Mouse (Mus musculus): ENCODE data around the gene Gm49510. TPM values are rescaled to one million over a fixed set of nuclear protein-coding genes. Genes with fewer than 3 reads are reported as not detected.

Gene Gm49510
- polyA plus RNA-seq, 1 experiment from 2014 or later = 1.0 TPM

DNA sequence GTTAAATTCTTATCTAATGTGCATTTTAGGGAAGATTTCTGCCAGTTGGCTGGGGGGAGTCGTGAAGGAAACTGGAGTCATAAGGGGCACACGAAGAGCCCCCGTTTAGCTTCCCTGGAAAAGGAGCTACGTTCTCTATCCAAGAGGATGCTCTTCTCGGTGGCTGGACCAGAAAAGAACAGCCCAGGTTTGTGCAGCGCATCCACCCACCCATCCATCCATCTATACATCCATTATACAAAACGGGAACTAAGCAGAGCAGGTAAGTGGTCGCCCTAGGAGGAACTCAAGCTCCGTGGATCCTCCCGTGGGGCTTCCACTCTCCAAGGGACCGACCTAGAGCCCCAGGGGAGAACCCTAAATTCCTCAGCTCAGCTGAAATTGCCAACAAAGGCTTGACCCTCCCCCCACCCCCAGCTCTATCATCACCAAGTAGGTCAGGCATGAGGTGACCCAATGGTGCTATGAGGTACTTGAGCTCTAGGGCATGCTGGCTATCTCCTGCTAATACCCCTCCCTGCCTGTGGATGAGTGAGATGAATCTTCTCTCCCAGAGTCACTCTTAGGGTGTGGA, 48.8 kb downstream of the Gm49510 start:
- DNase-seq (ENCODE audit: low spot score) (peak; percentile 42), ATAC-seq (ENCODE audit: insufficient number of reproducible peaks, low FRiP score, low TSS enrichment, low read depth) (no peak; the same call in 1 of the 2 replicates)
- H3K27me3 ChIP-seq (ENCODE audit: control insufficient read depth, insufficient read depth, low read length) = no peaks in the 10 kb centered on the region
- peak overlapping the region; percentile 72 for H3K4me2 ChIP-seq (ENCODE audit: low read depth, severe bottlenecking)
- H3K4me1 ChIP-seq (ENCODE audit: control insufficient read depth, insufficient read depth, low read length) = peaks cover 7% of the 10 kb centered on the region
- 5% methylated on average over 11 of the region's 11 CpGs for WGBS
- H3K27ac ChIP-seq (replicated peaks; ENCODE audit: low read depth, low read length) = peak overlapping the region; percentile 53; the same call in 1 of the 2 replicates
- H3K4me3 ChIP-seq (ENCODE audit: low read depth, low read length) = peak overlapping the region; percentile 39
- H3K9me3 ChIP-seq (ENCODE audit: control insufficient read depth, low read length) = no peaks in the 10 kb centered on the region
- 0 out of 2 replicates have a peak, but pooled peaks cover under 1% of the 10 kb centered on the region for H3K36me3 ChIP-seq (ENCODE audit: control insufficient read depth, insufficient read depth, low read length)
- peak overlapping the region; percentile 65 for H3K9ac ChIP-seq (ENCODE audit: low read length)

- H3K36me3 ChIP-seq (ENCODE audit: control insufficient read depth, insufficient read depth, low read length) = peaks cover 4% of the 10 kb centered on the region; the same call in 1 of the 2 replicates
- H3K27ac ChIP-seq (replicated peaks; ENCODE audit: low read depth, low read length) = no peak overlapping the region
- ATAC-seq (ENCODE audit: insufficient number of reproducible peaks, low FRiP score, low TSS enrichment, low read depth) (no peak), DNase-seq (ENCODE audit: low spot score) (no peak)
- H3K4me1 ChIP-seq (ENCODE audit: control insufficient read depth, insufficient read depth, low read length) = peaks cover 7% of the 10 kb centered on the region
- WGBS = 94% methylated on average over 3 of the region's 3 CpGs
- H3K27me3 ChIP-seq (ENCODE audit: control insufficient read depth, insufficient read depth, low read length) = no peaks in the 10 kb centered on the region
- no peaks in the 10 kb centered on the region for H3K9me3 ChIP-seq (ENCODE audit: control insufficient read depth, low read length)
- H3K4me2 ChIP-seq (ENCODE audit: low read depth, severe bottlenecking) = peak overlapping the region; percentile 72
- H3K9ac ChIP-seq (ENCODE audit: low read length) = no peak overlapping the region
- no peak overlapping the region for H3K4me3 ChIP-seq (ENCODE audit: low read depth, low read length)
Observed at GRCm38 (mm10) chr15:78948883-78949282, 49.4 kb downstream of the Gm49510 start.

GRCm38 (mm10) chr15:78955663-78956062, 56.2 kb downstream of the Gm49510 start:
- H3K4me1 ChIP-seq (ENCODE audit: control insufficient read depth, insufficient read depth, low read length) = peaks cover 5% of the 10 kb centered on the region; the same call in 1 of the 2 replicates
- ATAC-seq (ENCODE audit: insufficient number of reproducible peaks, low FRiP score, low TSS enrichment, low read depth) (no peak), DNase-seq (ENCODE audit: low spot score) (no peak)
- H3K36me3 ChIP-seq (ENCODE audit: control insufficient read depth, insufficient read depth, low read length) = peaks cover 7% of the 10 kb centered on the region
- no peak overlapping the region for H3K27ac ChIP-seq (replicated peaks; ENCODE audit: low read depth, low read length)
- no peak overlapping the region for H3K4me2 ChIP-seq (ENCODE audit: low read depth, severe bottlenecking)
- no peak overlapping the region for H3K4me3 ChIP-seq (ENCODE audit: low read depth, low read length)
- H3K27me3 ChIP-seq (ENCODE audit: control insufficient read depth, insufficient read depth, low read length) = no peaks in the 10 kb centered on the region
- H3K9me3 ChIP-seq (ENCODE audit: control insufficient read depth, low read length) = no peaks in the 10 kb centered on the region
- no peak overlapping the region for H3K9ac ChIP-seq (ENCODE audit: low read length)
- 72% methylated on average over 3 of the region's 3 CpGs for WGBS

DNA sequence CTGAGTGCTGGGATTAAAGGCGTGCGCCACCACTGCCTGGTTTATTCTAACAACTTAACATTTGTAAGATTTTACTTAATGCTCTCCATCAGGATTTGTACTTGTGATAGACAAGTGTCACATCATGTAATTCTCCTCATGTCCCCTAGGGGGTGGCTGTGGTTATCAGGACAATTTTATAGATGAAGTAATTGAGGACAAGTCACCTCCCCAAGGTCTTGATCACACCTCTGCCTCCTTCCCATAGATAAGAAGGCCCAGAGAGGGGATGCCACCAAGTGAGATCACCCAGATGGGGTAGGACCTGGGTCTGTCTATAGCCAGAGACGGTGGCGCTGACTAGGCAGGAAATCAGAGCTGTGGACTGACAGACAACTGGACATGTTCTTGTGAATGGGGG, 56.9 kb downstream of the Gm49510 start:
- no peak overlapping the region for H3K4me3 ChIP-seq (ENCODE audit: low read depth, low read length)
- H3K27me3 ChIP-seq (ENCODE audit: control insufficient read depth, insufficient read depth, low read length) = no peaks in the 10 kb centered on the region
- 62% methylated on average over 4 of the region's 4 CpGs for WGBS
- no peak overlapping the region for H3K4me2 ChIP-seq (ENCODE audit: low read depth, severe bottlenecking)
- DNase-seq (ENCODE audit: low spot score) (no peak), ATAC-seq (ENCODE audit: insufficient number of reproducible peaks, low FRiP score, low TSS enrichment, low read depth) (no peak)
- H3K9me3 ChIP-seq (ENCODE audit: control insufficient read depth, low read length) = no peaks in the 10 kb centered on the region
- H3K27ac ChIP-seq (replicated peaks; ENCODE audit: low read depth, low read length) = no peak overlapping the region
- H3K36me3 ChIP-seq (ENCODE audit: control insufficient read depth, insufficient read depth, low read length) = peaks cover 7% of the 10 kb centered on the region
- peaks cover 5% of the 10 kb centered on the region; the same call in 1 of the 2 replicates for H3K4me1 ChIP-seq (ENCODE audit: control insufficient read depth, insufficient read depth, low read length)
- no peak overlapping the region for H3K9ac ChIP-seq (ENCODE audit: low read length)

DNA sequence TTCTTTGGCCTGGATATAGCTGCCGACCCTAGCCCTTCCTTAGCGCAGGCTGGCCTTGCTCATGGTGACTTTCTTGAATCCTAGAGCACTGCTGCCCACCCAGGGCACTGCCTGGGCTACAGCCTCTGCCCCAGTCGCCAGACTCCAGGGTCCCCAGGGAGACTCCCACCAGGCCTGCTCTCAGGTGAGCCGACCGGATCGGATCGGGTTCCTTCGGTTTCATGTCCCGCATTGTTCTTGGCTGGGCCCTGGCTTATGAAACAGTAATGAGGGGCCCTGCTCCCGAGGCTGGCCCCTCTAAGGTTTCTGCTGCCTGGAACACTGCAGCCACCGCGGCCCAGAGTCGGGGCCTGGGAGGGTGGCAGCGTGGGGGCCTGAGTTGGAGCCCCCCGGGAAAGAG, 57.6 kb downstream of the Gm49510 start:
- Histone ChIP-seq H3K4me2 (ENCODE audit: low read depth, severe bottlenecking) (no peak overlapping the region), H3K4me1 (ENCODE audit: control insufficient read depth, insufficient read depth, low read length) (peaks cover 5% of the 10 kb centered on the region; the same call in 1 of the 2 replicates), H3K27me3 (ENCODE audit: control insufficient read depth, insufficient read depth, low read length) (no peaks in the 10 kb centered on the region), H3K36me3 (ENCODE audit: control insufficient read depth, insufficient read depth, low read length) (peaks cover 7% of the 10 kb centered on the region), H3K4me3 (ENCODE audit: low read depth, low read length) (no peak overlapping the region), H3K9ac (ENCODE audit: low read length) (no peak overlapping the region), H3K27ac (replicated peaks; ENCODE audit: low read depth, low read length) (peak overlapping the region; percentile 43; the same call in 1 of the 2 replicates), H3K9me3 (ENCODE audit: control insufficient read depth, low read length) (no peaks in the 10 kb centered on the region)
- 53% methylated on average over 15 of the region's 15 CpGs for WGBS
- DNase-seq (ENCODE audit: low spot score) (no peak), ATAC-seq (ENCODE audit: insufficient number of reproducible peaks, low FRiP score, low TSS enrichment, low read depth) (no peak)

GRCm38 (mm10) chr15:78959537-78959936, 60.1 kb downstream of the Gm49510 start:
- Histone ChIP-seq H3K36me3 (ENCODE audit: control insufficient read depth, insufficient read depth, low read length) (peaks cover 8% of the 10 kb centered on the region), H3K4me1 (ENCODE audit: control insufficient read depth, insufficient read depth, low read length) (peaks cover 5% of the 10 kb centered on the region; the same call in 1 of the 2 replicates), H3K27me3 (ENCODE audit: control insufficient read depth, insufficient read depth, low read length) (no peaks in the 10 kb centered on the region), H3K4me2 (ENCODE audit: low read depth, severe bottlenecking) (no peak overlapping the region), H3K9ac (ENCODE audit: low read length) (no peak overlapping the region), H3K4me3 (ENCODE audit: low read depth, low read length) (no peak overlapping the region), H3K27ac (replicated peaks; ENCODE audit: low read depth, low read length) (no peak overlapping the region), H3K9me3 (ENCODE audit: control insufficient read depth, low read length) (no peaks in the 10 kb centered on the region)
- DNase-seq (ENCODE audit: low spot score) = no peak
- WGBS = 88% methylated on average over 11 of the region's 11 CpGs
- ATAC-seq (ENCODE audit: insufficient number of reproducible peaks, low FRiP score, low TSS enrichment, low read depth) = no peak

GRCm38 (mm10) chr15:78960088-78960487, 60.6 kb downstream of the Gm49510 start:
- WGBS = 82% methylated on average over 4 of the region's 4 CpGs
- no peak for ATAC-seq (ENCODE audit: insufficient number of reproducible peaks, low FRiP score, low TSS enrichment, low read depth)
- peaks cover 8% of the 10 kb centered on the region for H3K36me3 ChIP-seq (ENCODE audit: control insufficient read depth, insufficient read depth, low read length)

DNA sequence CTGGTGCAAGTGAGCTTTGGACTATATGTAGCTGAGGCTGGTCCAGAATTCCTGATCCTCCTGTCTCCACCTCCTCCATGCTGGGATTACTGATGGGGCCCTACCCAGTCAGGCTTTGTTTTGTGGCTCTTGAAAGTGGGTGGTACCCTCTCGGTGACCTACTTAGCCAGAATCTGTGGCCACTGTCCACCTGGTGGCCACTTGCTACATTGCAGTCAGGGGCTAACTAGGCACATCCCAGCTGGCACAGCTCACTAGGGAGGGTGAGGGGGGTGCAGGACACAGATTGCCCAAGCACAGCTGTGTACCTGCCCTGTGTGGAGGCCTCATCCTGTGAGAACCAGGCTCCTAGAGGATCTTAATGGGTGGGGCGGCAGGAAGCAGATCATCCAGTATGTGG, 63.4 kb downstream of the Gm49510 start:
- DNase-seq (ENCODE audit: low spot score) (peak; percentile 76), ATAC-seq (ENCODE audit: insufficient number of reproducible peaks, low FRiP score, low TSS enrichment, low read depth) (peak; percentile 66)
- Histone ChIP-seq H3K4me3 (ENCODE audit: low read depth, low read length) (no peak overlapping the region), H3K9me3 (ENCODE audit: control insufficient read depth, low read length) (no peaks in the 10 kb centered on the region), H3K27me3 (ENCODE audit: control insufficient read depth, insufficient read depth, low read length) (no peaks in the 10 kb centered on the region), H3K36me3 (ENCODE audit: control insufficient read depth, insufficient read depth, low read length) (peaks cover 8% of the 10 kb centered on the region), H3K27ac (replicated peaks; ENCODE audit: low read depth, low read length) (no peak overlapping the region; the same call in 1 of the 2 replicates), H3K4me1 (ENCODE audit: control insufficient read depth, insufficient read depth, low read length) (no peaks in the 10 kb centered on the region), H3K9ac (ENCODE audit: low read length) (no peak overlapping the region), H3K4me2 (ENCODE audit: low read depth, severe bottlenecking) (no peak overlapping the region)
- WGBS = 37% methylated on average over 2 of the region's 2 CpGs

More at GRCm38 (mm10) chr15:78960088-78960487, 60.6 kb downstream of the Gm49510 start:
- Histone ChIP-seq H3K27me3 (ENCODE audit: control insufficient read depth, insufficient read depth, low read length) (no peaks in the 10 kb centered on the region), H3K9me3 (ENCODE audit: control insufficient read depth, low read length) (no peaks in the 10 kb centered on the region), H3K4me2 (ENCODE audit: low read depth, severe bottlenecking) (no peak overlapping the region), H3K4me3 (ENCODE audit: low read depth, low read length) (no peak overlapping the region), H3K9ac (ENCODE audit: low read length) (no peak overlapping the region), H3K4me1 (ENCODE audit: control insufficient read depth, insufficient read depth, low read length) (peaks cover 5% of the 10 kb centered on the region; the same call in 1 of the 2 replicates), H3K27ac (replicated peaks; ENCODE audit: low read depth, low read length) (no peak overlapping the region)
- DNase-seq (ENCODE audit: low spot score) = no peak
